Mouse (Mus musculus): ENCODE data around the gene G6pc. TPM values are rescaled to one million over a fixed set of nuclear protein-coding genes. Genes with fewer than 3 reads are reported as not detected.
A peak's percentile ranks its signal among the peaks of the same experiment; 100 is the strongest.
"Not testable (repeated sequence)": the region's sequence is repeated elsewhere in the genome, so short reads cannot be mapped to it uniquely, and the experiment has no call there.

Gene G6pc
- polyA plus RNA-seq (2015; fragmentation: Nextera tagmentation; extraction: Ambion mirVana): 97.9 and 206 TPM in 2 replicates

- Histone ChIP-seq H3K27ac (ENCODE audit: low read depth) (peak within 1 kb of the TSS; percentile 87), H3K4me2 (ENCODE audit: low read depth, low read length) (peak within 1 kb of the TSS; percentile 47), H3K36me3 (replicated peaks; ENCODE audit: insufficient read depth, low read length) (peaks cover 7% of the 10 kb centered on the region; the same call in 1 of the 2 replicates), H3K9me3 (ENCODE audit: low read length) (no peaks in the 10 kb centered on the region), H3K9ac (replicated peaks) (peak within 1 kb of the TSS; percentile 70), H3K4me3 (ENCODE audit: low read depth, low read length) (peak within 1 kb of the TSS; percentile 52), H3K4me1 (ENCODE audit: insufficient read depth) (peaks cover 12% of the 10 kb centered on the region), H3K27me3 (ENCODE audit: insufficient read depth, low read length) (no peaks in the 10 kb centered on the region)
- DNase-seq: peak; percentile 75
- ATAC-seq: peak; percentile 76
- WGBS (ENCODE audit: insufficient replicate concordance): 67% methylated on average over 8 of the region's 8 CpGs
- peak; percentile 86 for TF ChIP-seq EP300 (IDR thresholded peaks at IDR 0.05; ENCODE audit: low read depth)
- TF ChIP-seq CTCF (IDR thresholded peaks at IDR 0.05; ENCODE audit: low read depth): no peak
Observed at GRCm38 (mm10) chr11:101367326-101367935, at the start of gene G6pc. G6pc (plus strand) TSS chr11:101367561.

- H3K4me2 ChIP-seq (ENCODE audit: low read depth, low read length): no peak overlapping the region
- H3K36me3 ChIP-seq (replicated peaks; ENCODE audit: insufficient read depth, low read length): peaks cover 69% of the 10 kb centered on the region
- no peak overlapping the region for H3K27ac ChIP-seq (ENCODE audit: low read depth)
- 22% methylated on average over 4 of the region's 4 CpGs for WGBS (ENCODE audit: insufficient replicate concordance)
- TF ChIP-seq CTCF (IDR thresholded peaks at IDR 0.05; ENCODE audit: low read depth) (peak; percentile 95), EP300 (IDR thresholded peaks at IDR 0.05; ENCODE audit: low read depth) (no peak)
- no peak overlapping the region for H3K4me3 ChIP-seq (ENCODE audit: low read depth, low read length)
- H3K27me3 ChIP-seq (ENCODE audit: insufficient read depth, low read length): no peaks in the 10 kb centered on the region
- H3K4me1 ChIP-seq (ENCODE audit: insufficient read depth): no peaks in the 10 kb centered on the region; the same call in 1 of the 2 replicates
- no peak overlapping the region for H3K9ac ChIP-seq (replicated peaks)
- DNase-seq (peak; percentile 81), ATAC-seq (peak; percentile 51)
- no peaks in the 10 kb centered on the region for H3K9me3 ChIP-seq (ENCODE audit: low read length)
Observed at GRCm38 (mm10) chr11:101323609-101324008, 43.8 kb upstream of the G6pc start.

GRCm38 (mm10) chr11:101324763-101325162 is 42.6 kb upstream of the G6pc start, which contains the start of gene Aoc2:
Aoc2 (plus strand) TSS chr11:101325063.
- no peaks in the 10 kb centered on the region for H3K27me3 ChIP-seq (ENCODE audit: insufficient read depth, low read length)
- no peak within 1 kb of the TSS for H3K4me2 ChIP-seq (ENCODE audit: low read depth, low read length)
- no peaks in the 10 kb centered on the region; the same call in 1 of the 2 replicates for H3K4me1 ChIP-seq (ENCODE audit: insufficient read depth)
- no peak within 1 kb of the TSS for H3K9ac ChIP-seq (replicated peaks)
- 89% methylated on average over 5 of the region's 5 CpGs for WGBS (ENCODE audit: insufficient replicate concordance)
- peaks cover 58% of the 10 kb centered on the region for H3K36me3 ChIP-seq (replicated peaks; ENCODE audit: insufficient read depth, low read length)
- no peak within 1 kb of the TSS for H3K4me3 ChIP-seq (ENCODE audit: low read depth, low read length)
- DNase-seq (no peak), ATAC-seq (no peak)
- TF ChIP-seq CTCF (IDR thresholded peaks at IDR 0.05; ENCODE audit: low read depth) (no peak), EP300 (IDR thresholded peaks at IDR 0.05; ENCODE audit: low read depth) (no peak)
- no peaks in the 10 kb centered on the region for H3K9me3 ChIP-seq (ENCODE audit: low read length)
- no peak within 1 kb of the TSS for H3K27ac ChIP-seq (ENCODE audit: low read depth)

GRCm38 (mm10) chr11:101325201-101325600 is 42.2 kb upstream of the G6pc start:
- H3K4me1 ChIP-seq (ENCODE audit: insufficient read depth): not testable (repeated sequence)
- 88% methylated on average over 11 of the region's 11 CpGs for WGBS (ENCODE audit: insufficient replicate concordance)

GRCm38 (mm10) chr11:101326147-101326546 is 41.2 kb upstream of the G6pc start:
- DNase-seq (no peak), ATAC-seq (no peak)
- 84% methylated on average over 11 of the region's 11 CpGs for WGBS (ENCODE audit: insufficient replicate concordance)
- Histone ChIP-seq H3K36me3 (replicated peaks; ENCODE audit: insufficient read depth, low read length) (peaks cover 44% of the 10 kb centered on the region), H3K4me1 (ENCODE audit: insufficient read depth) (no peaks in the 10 kb centered on the region; the same call in 1 of the 2 replicates), H3K9me3 (ENCODE audit: low read length) (no peaks in the 10 kb centered on the region), H3K4me3 (ENCODE audit: low read depth, low read length) (no peak overlapping the region), H3K4me2 (ENCODE audit: low read depth, low read length) (no peak overlapping the region), H3K27ac (ENCODE audit: low read depth) (no peak overlapping the region), H3K27me3 (ENCODE audit: insufficient read depth, low read length) (no peaks in the 10 kb centered on the region), H3K9ac (replicated peaks) (no peak overlapping the region)
- no peak for TF ChIP-seq EP300 (IDR thresholded peaks at IDR 0.05; ENCODE audit: low read depth)
- TF ChIP-seq CTCF (IDR thresholded peaks at IDR 0.05; ENCODE audit: low read depth): no peak

More at GRCm38 (mm10) chr11:101325201-101325600, 42.2 kb upstream of the G6pc start:
- not testable (repeated sequence) for H3K27me3 ChIP-seq (ENCODE audit: insufficient read depth, low read length); H3K4me3 ChIP-seq (ENCODE audit: low read depth, low read length); H3K4me2 ChIP-seq (ENCODE audit: low read depth, low read length); H3K9me3 ChIP-seq (ENCODE audit: low read length); ATAC-seq; H3K27ac ChIP-seq (ENCODE audit: low read depth); DNase-seq; H3K9ac ChIP-seq (replicated peaks)
- peaks cover 53% of the 10 kb centered on the region for H3K36me3 ChIP-seq (replicated peaks; ENCODE audit: insufficient read depth, low read length)

- Histone ChIP-seq H3K4me3 (ENCODE audit: low read depth, low read length) (no peak overlapping the region), H3K27me3 (ENCODE audit: insufficient read depth, low read length) (no peaks in the 10 kb centered on the region), H3K9ac (replicated peaks) (no peak overlapping the region), H3K4me1 (ENCODE audit: insufficient read depth) (no peaks in the 10 kb centered on the region; the same call in 1 of the 2 replicates), H3K9me3 (ENCODE audit: low read length) (no peaks in the 10 kb centered on the region), H3K4me2 (ENCODE audit: low read depth, low read length) (no peak overlapping the region), H3K27ac (ENCODE audit: low read depth) (no peak overlapping the region), H3K36me3 (replicated peaks; ENCODE audit: insufficient read depth, low read length) (peaks cover 32% of the 10 kb centered on the region)
- WGBS (ENCODE audit: insufficient replicate concordance): 42% methylated on average over 3 of the region's 3 CpGs
- no peak for DNase-seq
- TF ChIP-seq EP300 (IDR thresholded peaks at IDR 0.05; ENCODE audit: low read depth) (no peak), CTCF (IDR thresholded peaks at IDR 0.05; ENCODE audit: low read depth) (no peak)
- ATAC-seq: peak; percentile 37; the same call in 1 of the 2 replicates
Observed at GRCm38 (mm10) chr11:101327311-101327710, 40.0 kb upstream of the G6pc start.

Data from liver, postnatal 0 days (tissue).